Mouse (Mus musculus) layer of hippocampus, adult 11-12 months (tissue): ENCODE data around the gene Vps4b.
A peak's percentile ranks its signal among the peaks of the same experiment; 100 is the strongest.
"Not testable (repeated sequence)": the region's sequence is repeated elsewhere in the genome, so short reads cannot be mapped to it uniquely, and the experiment has no call there.

ENCODE experiments used
- DNase-seq: peaks from one replicate; pipeline ENCODE4 v3.0.0; 2022; ENCODE audit warnings: low spot score

Vps4b gene

DNA sequence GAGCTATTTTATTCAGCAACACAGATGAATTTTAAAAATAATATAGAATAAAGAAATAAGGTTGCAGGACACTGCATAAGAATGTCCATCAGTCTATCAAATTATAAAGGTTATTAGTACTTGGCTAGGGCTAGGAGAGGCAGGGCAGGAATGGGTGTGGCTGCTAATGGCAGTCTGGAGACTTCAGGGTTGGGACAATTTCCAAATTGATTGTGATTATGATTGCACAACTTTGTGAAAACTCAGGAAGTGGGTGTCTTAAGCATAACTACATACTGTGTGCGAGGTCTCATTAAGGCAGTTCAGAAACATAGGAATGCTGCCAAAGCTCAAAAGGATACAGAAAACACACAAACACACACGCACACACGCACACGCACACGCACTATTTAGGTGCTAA lies 44.5 kb downstream of the Vps4b start:
- DNase-seq = no peak

DNA sequence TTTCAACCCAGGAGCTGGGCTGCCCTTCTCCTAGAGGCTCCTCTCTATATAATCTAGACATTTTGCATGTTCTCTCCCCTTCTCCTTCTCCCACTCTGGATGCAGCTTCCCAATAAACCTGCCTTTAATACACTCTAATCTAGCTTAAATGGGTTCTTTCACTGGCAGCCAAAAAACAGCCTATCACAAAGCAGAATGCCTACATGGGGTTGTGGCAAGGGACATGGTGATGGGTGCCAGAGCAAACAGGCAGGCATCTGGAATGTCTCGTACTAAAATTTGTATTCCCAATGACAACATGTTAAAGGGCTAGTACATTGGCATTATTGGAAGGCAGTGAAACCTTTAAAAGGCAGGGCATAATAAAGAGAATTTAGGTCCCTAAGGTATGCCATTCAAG lies 45.9 kb downstream of the Vps4b start:
- no peak for DNase-seq

DNA sequence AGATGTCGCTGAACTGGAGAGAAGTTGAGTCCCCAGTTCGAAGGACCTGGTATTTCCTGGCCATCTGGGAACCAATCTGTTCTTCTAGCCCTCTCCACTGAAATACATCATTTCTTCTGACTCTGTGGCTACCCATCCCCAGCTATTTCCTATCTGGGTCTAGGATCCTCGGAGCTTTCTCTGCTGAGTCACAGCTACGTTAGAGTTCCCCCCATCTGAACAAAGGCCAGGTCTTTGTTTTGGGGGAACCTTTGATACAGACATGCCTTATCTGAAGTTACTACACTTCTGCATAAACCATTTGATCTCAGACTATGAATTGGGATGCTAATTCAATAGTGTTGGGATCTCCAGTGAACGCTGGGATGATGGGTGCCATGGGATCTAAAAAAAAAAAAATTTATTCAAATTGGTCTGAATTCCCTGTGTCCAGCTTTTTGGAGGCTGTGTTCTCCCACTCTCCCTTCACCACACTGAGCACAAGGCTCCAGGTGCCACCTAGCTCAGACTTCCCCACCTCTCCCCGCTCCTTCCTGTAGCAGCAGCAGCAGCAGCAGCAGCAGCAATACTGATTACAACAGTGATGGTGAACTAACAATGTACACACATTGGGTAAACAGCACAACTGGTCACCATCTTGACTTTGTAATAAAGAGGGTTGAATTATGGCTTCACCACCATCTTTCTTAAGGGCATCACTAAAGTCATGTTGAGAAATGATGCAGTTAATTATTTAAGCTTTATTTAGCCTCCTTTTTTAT lies 47.8 kb downstream of the Vps4b start:
- DNase-seq = no peak

DNA sequence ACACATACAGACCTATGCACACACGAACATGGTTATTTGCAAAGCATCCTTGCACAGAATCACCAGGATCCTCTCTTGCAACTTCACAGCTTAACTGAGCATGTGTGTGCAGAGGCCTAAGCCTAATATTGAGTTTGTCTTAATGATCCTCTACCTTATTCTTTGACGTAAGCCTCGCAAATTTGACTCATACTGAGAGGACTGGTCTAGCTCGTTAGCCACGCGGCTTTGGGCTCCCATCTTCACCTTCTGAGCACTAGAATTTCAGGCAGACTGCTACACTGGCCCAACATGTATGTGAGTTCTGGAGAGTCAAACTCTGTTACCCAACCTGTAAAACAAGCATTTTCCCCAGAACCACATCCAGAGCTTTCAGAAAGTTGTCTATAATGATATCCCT lies 53.5 kb downstream of the Vps4b start:
- DNase-seq = no peak

DNA sequence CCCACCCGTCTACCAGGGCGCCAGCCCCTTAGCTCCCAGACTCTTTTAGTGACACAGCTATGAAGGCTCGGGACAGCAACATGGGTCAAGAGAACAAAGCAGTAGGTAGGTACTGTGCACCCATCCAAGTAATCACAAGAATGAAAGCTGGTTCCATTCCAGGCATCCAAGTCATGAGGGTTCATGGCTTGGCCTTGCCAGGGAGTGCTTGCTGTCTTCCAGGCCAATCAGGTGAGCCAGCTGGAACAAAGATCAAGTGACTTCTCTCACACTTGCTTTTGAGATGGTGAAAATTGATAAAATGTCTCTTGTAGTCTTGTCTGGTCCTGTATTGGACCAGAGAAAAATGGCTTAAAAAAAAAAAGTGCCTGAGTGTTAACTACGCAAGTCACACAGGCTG lies 55.8 kb downstream of the Vps4b start:
- DNase-seq = no peak

DNA sequence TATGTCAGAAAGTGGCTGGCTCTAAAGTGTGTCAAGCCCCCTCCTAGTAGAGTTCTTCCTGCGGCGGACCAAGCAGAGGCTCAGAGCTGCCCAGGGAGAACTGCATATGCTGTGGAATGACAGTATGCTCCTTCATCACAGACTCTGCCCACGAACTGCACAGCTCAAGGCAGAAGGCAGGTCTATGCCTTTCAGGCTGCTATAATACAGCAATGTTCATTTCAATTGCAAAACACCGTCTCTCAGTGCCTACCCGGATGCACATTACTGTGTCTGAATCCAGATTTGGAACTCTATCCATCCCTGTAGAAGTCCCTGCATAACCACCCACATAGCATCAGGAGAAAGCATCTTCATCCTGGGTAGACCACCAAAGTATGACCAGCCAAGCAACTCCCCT lies 56.7 kb downstream of the Vps4b start:
- DNase-seq = no peak

DNA sequence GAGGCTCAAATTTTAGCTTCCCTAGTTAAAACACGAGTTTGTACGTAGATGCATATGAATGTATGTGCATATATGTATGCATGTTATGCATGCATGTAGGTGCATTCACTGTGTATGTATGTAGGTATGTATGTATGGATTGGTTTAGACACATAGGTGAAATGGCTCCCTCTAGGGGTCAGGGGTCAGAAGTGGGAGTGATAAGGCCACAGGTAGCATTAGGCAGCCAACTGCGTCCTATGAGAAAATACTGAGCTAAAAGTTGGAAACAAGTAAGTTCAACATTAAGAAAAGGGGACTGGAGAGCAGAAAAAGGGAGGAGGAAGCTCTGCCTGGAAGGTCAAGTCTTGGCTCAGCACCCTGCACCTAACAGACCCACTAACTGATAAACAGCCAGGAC lies 58.4 kb downstream of the Vps4b start:
- DNase-seq = no peak

DNA sequence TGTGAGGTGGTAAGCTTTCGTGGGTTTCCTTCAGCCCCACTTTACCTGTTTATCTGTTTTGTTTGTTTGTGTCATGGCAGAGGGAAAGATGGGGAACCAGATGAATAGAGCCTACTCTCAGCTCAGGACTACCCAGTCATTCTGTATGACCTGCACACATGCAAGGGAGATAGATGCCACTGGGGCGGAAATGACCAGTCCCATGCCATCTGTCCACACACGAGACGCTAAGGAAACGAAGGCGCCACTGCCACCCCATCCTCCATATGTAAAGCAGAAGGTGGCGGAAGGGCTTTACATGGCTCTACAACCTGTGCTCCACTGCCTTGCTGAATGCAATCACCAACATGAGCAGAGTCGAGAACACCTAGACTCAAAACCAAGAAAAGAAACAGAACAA lies 60.3 kb downstream of the Vps4b start:
- DNase-seq = no peak

DNA sequence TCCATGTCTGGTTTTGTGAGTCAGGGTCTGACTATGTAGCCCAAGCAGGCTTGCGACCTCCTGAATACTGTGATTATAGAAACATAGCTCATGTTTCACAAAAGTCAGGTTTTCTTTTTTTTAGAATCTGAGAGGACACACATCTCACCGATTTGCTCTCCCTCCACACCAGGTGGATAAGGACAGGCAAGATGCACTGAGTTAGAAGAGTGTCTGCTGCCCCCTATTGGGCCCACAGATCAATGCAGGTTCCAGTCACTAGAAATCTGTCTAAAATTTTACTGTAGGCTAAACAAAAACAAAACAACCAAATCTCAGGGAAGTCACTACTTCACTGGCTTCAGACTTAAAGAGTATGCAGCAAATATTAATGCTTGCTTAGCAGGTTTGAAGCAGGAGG lies 60.9 kb downstream of the Vps4b start:
- peak; percentile 32 for DNase-seq

DNA sequence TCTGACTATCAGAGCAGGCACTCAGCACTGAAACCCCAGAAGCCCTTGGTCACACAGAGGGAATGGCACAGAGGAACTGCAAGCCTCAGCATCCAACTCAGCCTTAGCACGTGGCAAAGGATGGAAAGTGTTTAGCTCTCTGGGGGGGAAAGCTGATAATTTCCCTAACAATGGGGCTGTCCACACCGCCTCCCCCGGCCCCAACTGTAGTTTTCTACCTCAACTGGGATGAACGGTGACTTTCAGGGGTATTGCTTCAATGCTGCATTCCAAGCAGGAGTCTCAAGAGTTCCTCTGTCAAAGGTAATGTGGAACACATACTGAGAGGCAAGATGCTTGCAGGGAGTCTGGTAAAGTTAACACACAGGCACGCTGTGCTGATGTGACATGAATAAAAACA lies 74.5 kb downstream of the Vps4b start:
- no peak for DNase-seq

DNA sequence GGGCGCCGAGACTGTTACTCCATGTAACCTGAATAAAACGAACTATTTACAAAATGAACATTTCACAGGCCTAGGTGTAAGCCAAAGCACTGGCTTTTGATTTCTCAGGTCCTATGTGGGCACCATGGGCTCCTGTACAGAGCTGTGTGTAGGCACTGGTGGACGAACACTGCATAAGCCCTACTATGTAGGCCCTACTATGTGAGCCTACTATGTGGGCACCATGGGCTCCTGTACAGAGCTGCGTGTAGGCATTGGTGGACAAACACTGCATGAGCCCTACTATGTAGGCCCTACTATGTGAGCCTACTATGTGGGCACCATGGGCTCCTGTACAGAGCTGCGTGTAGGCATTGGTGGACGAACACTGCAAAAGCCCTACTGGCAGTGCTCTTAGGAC lies 78.8 kb downstream of the Vps4b start:
- DNase-seq = not testable (repeated sequence)

DNA sequence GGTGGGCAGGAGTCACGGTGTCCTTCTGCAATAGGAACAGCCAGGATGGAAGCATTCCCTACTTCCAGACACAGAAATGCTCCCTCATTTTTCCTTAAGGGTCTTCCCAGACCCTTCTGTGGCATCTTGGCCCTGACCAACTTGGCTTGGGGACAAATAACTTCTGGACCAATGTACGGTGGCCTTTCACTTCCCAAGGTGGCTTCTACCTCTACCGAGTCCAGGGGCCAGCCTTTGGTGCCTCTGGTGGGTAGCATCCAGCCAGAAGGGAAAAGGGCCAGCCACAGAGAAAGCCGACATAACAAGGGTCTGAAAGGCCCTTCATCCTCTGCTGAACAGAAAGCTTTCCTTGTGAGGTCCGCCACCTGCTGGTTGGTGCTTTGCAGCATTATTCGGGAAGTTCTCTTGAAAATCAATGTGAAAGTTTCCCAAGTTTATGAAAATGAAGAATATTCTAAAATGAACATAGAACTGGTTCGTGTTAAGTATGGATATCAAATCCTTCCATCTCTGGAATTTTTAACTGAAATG lies 79.4 kb downstream of the Vps4b start:
- peak; percentile 80 for DNase-seq

DNA sequence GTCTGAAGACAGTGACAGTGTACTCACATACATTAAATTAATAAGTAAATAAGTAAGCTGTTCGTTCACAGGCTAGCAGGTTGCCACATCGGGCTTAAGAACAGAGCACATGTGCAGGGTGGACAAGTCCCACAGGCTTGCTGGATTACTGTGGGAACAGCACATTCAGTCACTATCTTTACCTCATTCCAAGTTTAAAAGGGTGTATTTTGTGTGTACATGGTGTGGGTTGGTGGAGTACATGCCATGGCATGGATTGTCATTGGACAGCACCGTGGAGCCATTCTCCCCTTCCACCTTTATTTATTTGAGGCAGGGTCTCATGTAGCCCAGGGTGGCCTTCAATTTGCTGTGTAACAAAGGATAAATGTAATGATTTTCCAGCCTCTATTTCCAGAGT lies 80.4 kb downstream of the Vps4b start:
- DNase-seq = no peak

DNA sequence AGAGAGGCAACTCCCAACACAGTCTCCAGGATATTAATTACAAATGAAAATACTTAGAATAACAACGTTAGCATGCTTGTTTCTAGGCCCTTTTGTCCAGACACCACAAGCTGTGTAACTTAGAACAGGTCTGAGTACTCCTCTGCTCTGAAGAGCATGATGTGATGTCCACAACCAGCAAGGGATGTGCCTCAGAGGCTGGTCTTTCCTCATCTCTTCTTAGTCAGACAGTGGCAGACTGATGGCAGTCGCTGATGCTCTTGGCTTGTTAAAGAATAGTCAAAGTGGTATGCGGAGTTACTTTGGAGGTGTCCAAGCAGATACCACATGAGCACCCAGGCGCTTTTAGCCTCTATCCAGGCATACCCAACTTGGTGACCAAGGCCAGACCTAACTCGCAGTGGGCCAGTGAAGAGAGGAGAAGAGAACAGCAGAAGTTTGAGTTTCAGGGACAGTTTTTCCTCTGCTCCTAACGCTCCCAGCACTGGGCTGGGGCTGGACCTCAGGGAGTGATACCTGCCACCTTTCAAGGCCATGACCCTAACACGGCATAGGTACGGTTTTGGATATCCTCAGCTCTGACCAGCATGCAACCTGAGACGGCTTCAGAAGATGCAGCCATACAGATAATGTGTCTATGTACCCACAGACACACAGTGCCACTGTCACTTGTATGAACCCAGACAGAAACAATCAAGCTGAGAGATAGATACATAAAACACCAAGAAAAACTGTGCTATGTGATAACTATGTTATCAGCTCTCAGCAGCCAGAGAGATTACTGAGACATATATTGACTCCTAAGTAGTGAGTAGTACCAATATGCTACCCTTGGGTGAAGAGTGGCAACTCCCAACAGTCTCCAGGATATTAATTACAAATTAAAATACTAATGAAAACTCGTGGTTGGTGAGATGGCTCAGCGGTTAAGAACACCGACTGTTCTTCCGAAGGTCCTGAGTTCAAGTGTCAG lies 81.1 kb downstream of the Vps4b start:
- DNase-seq = no peak

DNA sequence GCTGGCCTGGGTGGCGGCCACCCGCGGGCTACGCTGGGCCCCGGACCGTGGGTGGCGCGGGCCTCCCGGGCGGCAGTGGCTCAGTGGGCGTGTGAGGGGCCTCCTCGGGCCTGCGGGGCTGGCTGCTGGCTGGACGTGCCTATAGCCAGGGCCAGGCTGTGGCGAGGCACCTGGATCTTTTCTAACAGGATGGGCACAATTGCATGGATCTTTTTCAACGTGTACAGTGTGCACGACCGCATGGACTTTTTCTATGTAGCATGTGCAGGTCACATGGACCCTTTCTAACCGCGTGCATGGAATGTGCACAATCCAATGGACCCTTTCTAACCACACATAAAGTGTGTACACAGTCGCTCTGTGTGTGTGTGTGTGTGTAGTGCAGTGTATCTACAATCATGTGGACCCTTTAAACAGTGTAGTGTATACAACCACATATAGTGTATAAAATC lies 82.0 kb downstream of the Vps4b start:
- DNase-seq = peak; percentile 23
